Mouse (Mus musculus): ENCODE results near the gene Gm7247.

DNA sequence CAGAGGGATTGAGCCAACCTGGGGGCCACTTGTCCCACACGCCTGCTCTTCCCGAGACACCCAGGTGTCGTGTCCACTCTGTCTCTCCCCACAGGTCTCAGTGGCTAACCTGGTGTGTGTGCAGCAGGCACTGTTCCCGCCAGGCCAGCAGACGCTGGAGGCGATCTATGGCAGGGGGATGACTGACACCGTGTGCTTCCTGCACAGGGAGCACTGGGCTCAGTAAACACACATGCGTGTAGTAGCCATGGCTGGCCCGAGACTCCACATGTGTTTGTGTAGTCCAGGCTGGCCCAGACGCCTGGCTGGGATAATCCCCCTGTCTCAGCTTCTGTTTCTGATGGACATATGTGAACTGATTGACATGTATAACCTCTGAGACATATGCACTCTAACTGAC, 22.8 kb downstream of the Gm7247 start:
- no peak for TF ChIP-seq CTCF (IDR thresholded peaks at IDR 0.05; ENCODE audit: low read depth, low read length)
- TF ChIP-seq POLR2A (IDR thresholded peaks at IDR 0.05; ENCODE audit: extremely low read depth, insufficient read depth, low read length): no peak

All from liver, adult 2 months (tissue).